Mouse (Mus musculus): Measurements from ENCODE around the gene Efl1.

DNA sequence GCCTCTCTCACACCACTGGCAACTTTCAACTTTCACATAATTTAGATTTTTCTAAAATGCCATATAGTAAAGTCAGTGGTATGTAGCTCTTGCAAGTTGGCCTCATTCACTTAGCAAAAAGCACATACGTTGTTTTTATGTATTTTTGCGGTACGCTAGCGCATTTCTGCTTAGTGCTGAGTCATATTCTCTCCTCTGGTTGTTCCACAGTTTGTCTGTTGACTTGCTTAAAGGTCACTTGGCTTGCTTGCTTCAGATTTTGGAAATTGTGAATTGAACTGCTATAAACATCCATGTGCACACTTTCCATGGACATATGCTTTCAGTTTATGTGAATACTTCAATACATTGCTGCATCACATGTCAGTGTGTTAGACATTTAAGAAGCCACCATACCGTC, 31.5 kb downstream of the Efl1 start:
- TF ChIP-seq CTCF (IDR thresholded peaks at IDR 0.05; ENCODE audit: insufficient read depth, low read depth, low read length) (no peak), POLR2A (IDR thresholded peaks at IDR 0.05; ENCODE audit: insufficient read depth, low read depth, low read length) (no peak)
